Mouse (Mus musculus): ENCODE measurements at regions not wholly inside any gene's neighbourhood (a gene's known extent, or its start where the extent isn't known, plus 50 kb on each side); places are given as distances from the start of the nearest gene placed in this dataset.

DNA sequence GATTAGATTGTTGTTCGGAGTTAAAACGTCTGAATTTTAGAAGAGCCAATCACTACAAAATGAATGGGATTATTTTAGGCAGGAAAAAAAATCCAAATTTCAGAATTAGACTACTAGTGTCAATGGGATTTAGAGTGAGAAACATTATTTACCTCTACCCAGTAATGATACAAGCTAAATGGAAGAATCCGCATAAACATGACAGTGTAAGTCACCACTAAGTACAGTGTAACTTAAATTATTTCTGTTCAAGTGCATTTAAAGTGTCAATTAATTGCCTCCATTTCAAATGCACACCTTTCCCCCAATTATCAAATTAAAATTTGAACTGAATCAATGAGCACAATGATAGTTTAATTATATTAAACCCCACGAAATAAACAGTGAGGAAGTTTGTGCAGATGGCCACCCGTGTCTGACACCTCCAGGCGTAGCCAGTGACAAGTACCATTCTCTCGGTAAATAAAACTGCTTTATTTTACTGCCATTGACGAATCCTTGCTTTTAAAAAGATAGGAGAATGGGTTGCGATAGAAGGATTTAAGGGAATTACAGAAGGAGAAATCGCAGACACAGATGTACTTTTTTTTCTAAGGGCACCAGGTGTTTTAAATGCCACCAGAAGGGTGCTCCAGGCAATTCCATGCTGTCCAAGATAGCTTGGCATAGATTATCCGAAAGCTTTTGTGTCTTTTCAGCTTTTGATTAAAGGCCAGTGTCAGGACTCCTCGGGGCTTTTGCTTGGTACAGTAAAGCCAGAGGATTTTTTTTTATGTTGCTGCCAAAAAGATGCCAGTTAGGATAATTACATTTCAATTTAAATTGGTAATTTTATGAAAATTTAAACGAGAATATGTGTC lies 249.5 kb upstream of the Gm11146 start:
- WGBS, result 85% methylated on average over 13 of the region's 13 CpGs
- H3K27ac ChIP-seq (replicated peaks), result peak overlapping the region; percentile 38; the same call in 1 of the 2 replicates
- no peaks in the 10 kb centered on the region for H3K4me1 ChIP-seq
- DNase-seq (ENCODE audit: low spot score), result no peak
- H3K4me3 ChIP-seq, result no peak overlapping the region
- no peaks in the 10 kb centered on the region for H3K36me3 ChIP-seq
- H3K27me3 ChIP-seq (ENCODE audit: low read depth, poor library complexity, severe bottlenecking), result no peaks in the 10 kb centered on the region
- H3K9me3 ChIP-seq (replicated peaks), result no peaks in the 10 kb centered on the region

DNA sequence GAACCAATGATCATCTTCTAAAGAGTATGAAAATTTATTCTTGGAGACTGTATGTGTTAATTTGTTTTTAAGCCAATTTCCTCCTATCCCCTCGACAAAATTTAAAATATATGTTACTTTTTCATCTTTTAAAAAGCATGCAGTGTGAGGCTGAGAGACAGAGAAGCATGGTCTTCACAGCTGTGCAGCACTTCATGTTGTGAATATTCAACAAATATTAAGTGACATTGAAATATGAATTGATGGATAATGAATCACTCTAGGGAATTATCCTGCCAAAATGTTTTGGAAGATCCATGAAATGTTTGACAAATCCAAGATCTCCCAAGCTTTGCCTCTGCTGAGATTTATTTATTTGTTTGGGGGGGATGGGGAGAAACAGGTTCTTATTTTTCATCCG lies 233.9 kb upstream of the Gm11146 start:
- DNase-seq (ENCODE audit: low spot score), result no peak
- H3K36me3 ChIP-seq, result no peaks in the 10 kb centered on the region
- no peaks in the 10 kb centered on the region for H3K27me3 ChIP-seq (ENCODE audit: low read depth, poor library complexity, severe bottlenecking)
- H3K27ac ChIP-seq (replicated peaks), result no peak overlapping the region
- H3K9me3 ChIP-seq (replicated peaks), result no peaks in the 10 kb centered on the region
- no peaks in the 10 kb centered on the region for H3K4me1 ChIP-seq
- 87% methylated on average over 2 of the region's 2 CpGs for whole genome bisulfite sequencing
- no peak overlapping the region for H3K4me3 ChIP-seq

DNA sequence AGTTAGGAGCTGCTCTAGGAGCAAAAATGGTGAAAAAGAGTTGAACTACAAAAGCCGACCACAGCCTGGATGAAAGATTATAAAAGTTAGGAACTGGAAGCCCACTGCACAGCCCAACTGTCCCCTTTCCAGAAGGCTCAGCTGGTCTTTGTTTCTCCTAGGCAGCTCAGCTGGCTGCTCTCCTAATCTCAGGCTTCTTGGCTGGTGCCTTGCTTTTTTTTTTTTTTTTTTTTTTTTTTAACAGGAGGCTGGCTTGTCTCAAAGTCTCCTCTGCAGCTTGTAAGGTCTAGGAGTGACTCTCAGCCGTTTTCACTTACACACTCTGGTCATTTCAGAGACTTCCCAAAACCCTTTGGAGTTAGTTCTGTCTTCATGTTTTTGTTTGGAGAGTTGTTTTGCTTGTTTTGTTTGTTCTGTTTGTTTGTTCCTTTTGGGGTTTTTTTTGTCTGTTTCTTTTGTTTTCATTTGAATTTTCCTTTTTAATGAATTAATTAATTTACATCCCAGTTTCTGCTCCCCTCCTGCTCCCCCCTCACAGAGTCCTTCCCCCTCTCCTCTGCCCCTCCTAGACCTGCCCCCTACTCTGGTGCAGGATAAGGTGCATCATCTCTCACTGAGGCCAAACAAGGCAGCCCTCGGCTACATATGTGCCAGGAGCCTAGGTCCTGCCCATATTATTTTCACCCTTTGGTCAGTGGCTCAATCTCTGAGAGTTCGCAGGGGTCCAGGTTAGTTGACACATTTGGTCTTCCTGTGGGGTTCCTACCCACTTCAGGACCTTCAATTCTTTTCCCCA lies 225.6 kb upstream of the Gm11146 start:
- H3K4me1 ChIP-seq, result no peaks in the 10 kb centered on the region
- H3K27me3 ChIP-seq (ENCODE audit: low read depth, poor library complexity, severe bottlenecking), result no peaks in the 10 kb centered on the region
- H3K9me3 ChIP-seq (replicated peaks), result no peaks in the 10 kb centered on the region
- 73% methylated on average over 4 of the region's 4 CpGs for WGBS
- DNase-seq (ENCODE audit: low spot score), result no peak
- no peak overlapping the region for H3K4me3 ChIP-seq
- no peak overlapping the region; the same call in 1 of the 2 replicates for H3K27ac ChIP-seq (replicated peaks)
- no peaks in the 10 kb centered on the region for H3K36me3 ChIP-seq

DNA sequence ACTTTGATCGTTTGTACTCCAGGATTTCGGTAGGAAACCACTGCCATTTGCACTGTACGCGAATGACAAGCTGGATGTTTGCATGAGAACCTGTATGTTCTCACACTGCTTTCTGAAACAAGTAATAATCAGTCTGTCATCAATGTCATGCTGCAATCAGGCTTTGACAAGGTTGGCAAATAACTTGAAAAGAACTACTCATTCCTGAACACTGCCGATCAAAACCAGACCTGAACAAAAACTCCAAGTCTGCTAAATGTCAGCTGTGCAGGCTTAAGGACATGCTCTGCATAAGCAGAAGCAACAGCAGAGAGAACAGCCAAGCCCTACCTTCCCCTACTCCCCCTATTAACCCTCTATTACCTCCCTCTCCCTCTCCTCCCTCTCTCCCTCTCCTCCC lies 197.8 kb upstream of the Gm11146 start:
- H3K36me3 ChIP-seq, result no peaks in the 10 kb centered on the region
- no peak for DNase-seq (ENCODE audit: low spot score)
- H3K9me3 ChIP-seq (replicated peaks), result no peaks in the 10 kb centered on the region
- H3K27me3 ChIP-seq (ENCODE audit: low read depth, poor library complexity, severe bottlenecking), result no peaks in the 10 kb centered on the region
- H3K4me1 ChIP-seq, result no peaks in the 10 kb centered on the region
- WGBS, result 89% methylated on average over 5 of the region's 5 CpGs
- H3K27ac ChIP-seq (replicated peaks), result no peak overlapping the region
- H3K4me3 ChIP-seq, result no peak overlapping the region

DNA sequence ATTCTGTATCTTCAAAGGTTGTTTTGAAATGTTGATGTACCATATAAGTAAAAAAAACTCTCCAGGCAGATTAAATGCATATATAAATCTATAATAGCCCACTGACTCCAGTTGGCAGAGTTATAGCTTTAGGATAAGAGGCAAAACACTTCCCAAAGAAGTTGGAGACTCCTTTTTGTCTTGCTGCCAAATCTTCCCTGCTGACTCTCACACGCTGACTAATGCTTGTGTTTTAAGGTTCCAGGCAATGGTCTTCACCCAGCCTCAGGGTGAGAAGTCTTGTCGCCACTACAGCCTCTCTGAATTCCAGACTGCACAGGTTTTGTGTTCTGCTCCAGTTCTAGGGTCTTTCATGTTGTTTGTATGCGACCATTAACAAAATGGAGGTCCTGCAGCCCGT lies 195.0 kb upstream of the Gm11146 start:
- H3K27me3 ChIP-seq (ENCODE audit: low read depth, poor library complexity, severe bottlenecking), result no peaks in the 10 kb centered on the region
- no peaks in the 10 kb centered on the region for H3K36me3 ChIP-seq
- no peak for DNase-seq (ENCODE audit: low spot score)
- no peak overlapping the region for H3K27ac ChIP-seq (replicated peaks)
- no peak overlapping the region for H3K4me3 ChIP-seq
- no peaks in the 10 kb centered on the region for H3K9me3 ChIP-seq (replicated peaks)
- H3K4me1 ChIP-seq, result no peaks in the 10 kb centered on the region
- 83% methylated on average over 4 of the region's 4 CpGs for WGBS

DNA sequence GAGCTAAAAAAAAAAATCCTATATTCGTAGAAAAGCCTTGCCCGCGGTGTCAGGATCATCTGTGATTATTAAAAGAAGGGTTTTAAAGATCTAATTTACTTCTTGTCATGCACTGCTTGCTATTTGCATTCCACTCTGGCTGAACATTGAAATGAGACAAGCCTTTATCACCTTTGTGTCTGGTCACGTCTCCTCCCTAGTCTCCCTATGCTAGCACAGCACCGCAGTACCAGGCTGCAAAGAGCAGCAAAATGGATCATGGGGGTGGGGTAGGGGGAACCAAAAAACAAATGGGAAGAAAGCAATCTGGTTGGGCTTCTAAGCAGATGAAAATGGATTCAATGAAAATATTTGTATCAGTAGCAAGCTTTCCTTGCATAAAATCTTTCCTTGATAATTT lies 187.8 kb upstream of the Gm11146 start:
- Histone ChIP-seq H3K9me3 (replicated peaks) (no peaks in the 10 kb centered on the region), H3K4me3 (no peak overlapping the region), H3K27me3 (ENCODE audit: low read depth, poor library complexity, severe bottlenecking) (no peaks in the 10 kb centered on the region), H3K4me1 (peaks cover 27% of the 10 kb centered on the region), H3K27ac (replicated peaks) (peak overlapping the region; percentile 88; the same call in 1 of the 2 replicates), H3K36me3 (no peaks in the 10 kb centered on the region)
- WGBS, result 86% methylated on average over 5 of the region's 5 CpGs
- DNase-seq (ENCODE audit: low spot score), result no peak

DNA sequence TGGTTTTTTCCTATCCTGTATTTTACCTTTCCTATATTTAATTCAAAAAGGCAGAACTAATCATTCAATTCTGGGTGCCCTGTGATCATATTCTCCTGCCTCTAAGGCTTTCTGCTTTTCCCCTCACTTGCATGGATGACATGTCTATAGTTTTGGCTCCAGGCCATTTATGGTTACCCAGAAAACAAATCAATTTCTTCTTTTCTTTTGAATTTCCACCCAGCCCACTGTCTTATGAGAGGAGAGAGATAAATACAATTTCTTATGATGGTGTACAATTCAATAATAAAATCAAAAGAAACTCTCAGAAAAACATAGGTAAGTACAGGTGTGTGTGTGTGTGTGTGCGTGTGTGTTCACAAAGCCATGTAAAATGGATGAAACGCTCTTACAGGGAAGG lies 187.3 kb upstream of the Gm11146 start:
- no peaks in the 10 kb centered on the region for H3K36me3 ChIP-seq
- no peak for DNase-seq (ENCODE audit: low spot score)
- H3K27ac ChIP-seq (replicated peaks), result peak overlapping the region; percentile 88
- 92% methylated on average over 2 of the region's 2 CpGs for WGBS
- peaks cover 27% of the 10 kb centered on the region for H3K4me1 ChIP-seq
- H3K4me3 ChIP-seq, result no peak overlapping the region
- H3K27me3 ChIP-seq (ENCODE audit: low read depth, poor library complexity, severe bottlenecking), result no peaks in the 10 kb centered on the region
- no peaks in the 10 kb centered on the region for H3K9me3 ChIP-seq (replicated peaks)

DNA sequence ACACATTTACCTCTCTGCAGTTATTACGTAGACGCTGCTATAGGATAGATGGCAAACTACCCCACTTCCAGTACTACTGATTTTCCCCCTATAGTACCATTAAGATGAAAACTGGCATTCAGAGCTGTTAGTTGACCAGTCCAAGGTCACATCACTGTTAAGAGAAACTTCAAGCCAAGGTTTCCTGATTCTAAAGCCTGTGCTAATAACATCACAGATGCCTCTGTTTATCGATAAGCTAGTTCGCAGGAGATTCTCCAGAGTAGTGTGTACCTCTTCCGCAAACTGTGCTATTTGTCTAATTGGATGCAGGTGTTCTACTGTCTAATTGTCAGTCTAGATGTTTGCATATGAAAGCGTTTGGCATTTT lies 186.9 kb upstream of the Gm11146 start:
- Histone ChIP-seq H3K27me3 (ENCODE audit: low read depth, poor library complexity, severe bottlenecking) (no peaks in the 10 kb centered on the region), H3K36me3 (no peaks in the 10 kb centered on the region), H3K27ac (replicated peaks) (peak overlapping the region; percentile 88), H3K4me1 (peaks cover 27% of the 10 kb centered on the region), H3K4me3 (no peak overlapping the region), H3K9me3 (replicated peaks) (no peaks in the 10 kb centered on the region)
- 92% methylated on average over 6 of the region's 6 CpGs for WGBS
- no peak for DNase-seq (ENCODE audit: low spot score)

DNA sequence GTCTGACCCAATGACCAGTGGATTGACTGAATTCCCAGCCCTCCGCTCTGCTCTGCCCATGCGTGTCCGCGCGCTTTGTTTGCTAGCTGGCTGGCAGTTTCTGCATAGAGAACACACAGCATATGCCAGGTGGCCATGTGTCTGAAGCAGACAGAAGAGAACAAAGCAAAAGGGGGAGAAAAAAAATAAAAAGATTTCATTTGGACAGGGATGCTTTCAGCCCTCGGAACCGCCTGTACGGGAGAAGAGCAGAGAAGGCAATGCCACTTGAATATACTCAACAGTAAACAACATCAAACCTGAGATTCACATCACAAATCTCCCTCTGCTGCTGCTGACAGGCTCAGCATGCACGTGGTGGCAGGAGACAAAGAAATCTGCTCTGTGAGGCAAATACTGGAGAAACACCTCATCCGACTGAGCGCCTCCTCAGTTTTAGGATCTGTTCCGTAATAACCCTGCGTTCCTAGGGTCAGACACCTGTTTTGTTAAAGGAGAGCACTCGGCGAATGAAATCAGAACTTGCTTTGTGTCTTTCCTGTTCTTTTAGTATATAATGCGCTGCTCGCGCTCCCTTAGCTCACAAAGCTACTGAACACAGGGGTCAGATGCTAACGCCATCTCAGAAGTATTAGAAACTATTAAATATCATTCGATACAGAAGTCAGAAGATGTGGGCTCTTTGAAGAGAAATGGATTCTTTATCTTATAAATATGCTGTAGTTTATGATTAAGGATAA lies 186.3 kb upstream of the Gm11146 start:
- H3K36me3 ChIP-seq, result no peaks in the 10 kb centered on the region
- H3K9me3 ChIP-seq (replicated peaks), result no peaks in the 10 kb centered on the region
- H3K27me3 ChIP-seq (ENCODE audit: low read depth, poor library complexity, severe bottlenecking), result no peaks in the 10 kb centered on the region
- H3K4me3 ChIP-seq, result peak overlapping the region; percentile 9
- H3K4me1 ChIP-seq, result peaks cover 27% of the 10 kb centered on the region
- peak; percentile 72 for DNase-seq (ENCODE audit: low spot score)
- H3K27ac ChIP-seq (replicated peaks), result peak overlapping the region; percentile 88
- 71% methylated on average over 20 of the region's 20 CpGs for WGBS

DNA sequence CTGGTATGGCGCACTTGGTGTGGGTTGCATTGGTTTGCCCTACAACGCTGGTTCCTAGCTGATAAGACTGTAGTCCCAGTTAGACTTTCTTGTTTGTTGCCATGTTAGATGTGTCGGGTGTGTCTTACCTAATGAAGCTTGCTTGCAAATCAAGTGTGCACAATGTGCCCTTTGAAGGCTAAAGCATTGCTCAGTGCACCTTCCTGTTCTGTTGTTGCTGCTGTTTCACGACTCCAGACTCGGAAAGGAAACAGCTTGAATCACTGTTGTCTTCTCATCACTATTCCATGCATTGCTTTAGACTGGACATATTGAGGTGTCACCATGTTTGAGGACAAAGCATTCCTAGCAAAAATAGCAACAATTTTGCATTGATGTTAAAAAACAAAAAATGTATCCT lies 185.1 kb upstream of the Gm11146 start:
- Histone ChIP-seq H3K9me3 (replicated peaks) (no peaks in the 10 kb centered on the region), H3K4me1 (peaks cover 27% of the 10 kb centered on the region), H3K27me3 (ENCODE audit: low read depth, poor library complexity, severe bottlenecking) (no peaks in the 10 kb centered on the region), H3K27ac (replicated peaks) (peak overlapping the region; percentile 63; the same call in 1 of the 2 replicates), H3K4me3 (no peak overlapping the region), H3K36me3 (no peaks in the 10 kb centered on the region)
- 89% methylated on average over 5 of the region's 5 CpGs for WGBS
- DNase-seq (ENCODE audit: low spot score), result no peak

DNA sequence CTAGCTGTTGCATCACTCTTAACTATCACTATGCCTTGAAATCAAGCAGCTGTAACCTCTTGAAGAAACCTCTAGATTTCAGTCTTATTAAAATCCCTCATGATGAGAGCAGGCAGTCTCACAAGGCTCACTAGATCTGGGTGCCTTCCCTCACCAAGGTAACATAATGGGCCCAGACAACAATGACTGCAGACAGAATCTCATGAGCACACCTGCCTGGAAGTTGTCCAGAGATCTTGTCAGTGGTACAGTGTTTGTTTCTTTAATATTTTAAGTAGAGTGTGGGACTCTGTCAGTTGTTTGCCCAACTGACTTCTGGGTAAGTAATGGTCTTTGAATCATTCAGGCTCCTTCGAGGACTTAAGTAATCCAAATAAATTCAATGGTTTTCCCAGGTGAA lies 177.1 kb upstream of the Gm11146 start:
- Histone ChIP-seq H3K27ac (replicated peaks) (no peak overlapping the region), H3K9me3 (replicated peaks) (no peaks in the 10 kb centered on the region), H3K4me3 (no peak overlapping the region), H3K36me3 (no peaks in the 10 kb centered on the region), H3K4me1 (no peaks in the 10 kb centered on the region), H3K27me3 (ENCODE audit: low read depth, poor library complexity, severe bottlenecking) (no peaks in the 10 kb centered on the region)
- no peak for DNase-seq (ENCODE audit: low spot score)
- WGBS, result 88% methylated on average over 1 of the region's 1 CpGs

DNA sequence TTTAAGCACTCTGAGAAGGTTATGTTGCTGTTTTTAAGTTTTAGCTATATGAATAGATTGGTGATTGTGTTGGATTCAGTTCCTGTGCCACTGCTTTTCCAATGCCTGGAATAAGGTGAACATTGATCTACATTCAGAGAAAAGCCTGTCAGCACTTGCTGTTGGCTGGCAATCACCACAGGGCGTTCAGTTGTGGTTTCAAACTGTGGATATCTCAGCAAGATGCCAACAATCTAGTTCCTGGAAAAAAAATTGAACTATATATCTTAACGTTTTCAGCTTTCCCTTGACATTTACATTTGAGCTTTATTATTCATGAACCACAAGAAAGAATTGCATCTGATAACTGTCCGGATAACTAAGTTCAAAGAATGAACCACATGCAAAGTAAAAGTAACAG lies 170.2 kb upstream of the Gm11146 start:
- H3K36me3 ChIP-seq, result no peaks in the 10 kb centered on the region
- no peak overlapping the region for H3K4me3 ChIP-seq
- no peaks in the 10 kb centered on the region for H3K27me3 ChIP-seq (ENCODE audit: low read depth, poor library complexity, severe bottlenecking)
- 84% methylated on average over 3 of the region's 3 CpGs for WGBS
- no peak overlapping the region for H3K27ac ChIP-seq (replicated peaks)
- no peak for DNase-seq (ENCODE audit: low spot score)
- H3K9me3 ChIP-seq (replicated peaks), result no peaks in the 10 kb centered on the region
- H3K4me1 ChIP-seq, result no peaks in the 10 kb centered on the region

Data from midbrain, embryonic 10.5 days (tissue).